In the genomic region with DNA sequence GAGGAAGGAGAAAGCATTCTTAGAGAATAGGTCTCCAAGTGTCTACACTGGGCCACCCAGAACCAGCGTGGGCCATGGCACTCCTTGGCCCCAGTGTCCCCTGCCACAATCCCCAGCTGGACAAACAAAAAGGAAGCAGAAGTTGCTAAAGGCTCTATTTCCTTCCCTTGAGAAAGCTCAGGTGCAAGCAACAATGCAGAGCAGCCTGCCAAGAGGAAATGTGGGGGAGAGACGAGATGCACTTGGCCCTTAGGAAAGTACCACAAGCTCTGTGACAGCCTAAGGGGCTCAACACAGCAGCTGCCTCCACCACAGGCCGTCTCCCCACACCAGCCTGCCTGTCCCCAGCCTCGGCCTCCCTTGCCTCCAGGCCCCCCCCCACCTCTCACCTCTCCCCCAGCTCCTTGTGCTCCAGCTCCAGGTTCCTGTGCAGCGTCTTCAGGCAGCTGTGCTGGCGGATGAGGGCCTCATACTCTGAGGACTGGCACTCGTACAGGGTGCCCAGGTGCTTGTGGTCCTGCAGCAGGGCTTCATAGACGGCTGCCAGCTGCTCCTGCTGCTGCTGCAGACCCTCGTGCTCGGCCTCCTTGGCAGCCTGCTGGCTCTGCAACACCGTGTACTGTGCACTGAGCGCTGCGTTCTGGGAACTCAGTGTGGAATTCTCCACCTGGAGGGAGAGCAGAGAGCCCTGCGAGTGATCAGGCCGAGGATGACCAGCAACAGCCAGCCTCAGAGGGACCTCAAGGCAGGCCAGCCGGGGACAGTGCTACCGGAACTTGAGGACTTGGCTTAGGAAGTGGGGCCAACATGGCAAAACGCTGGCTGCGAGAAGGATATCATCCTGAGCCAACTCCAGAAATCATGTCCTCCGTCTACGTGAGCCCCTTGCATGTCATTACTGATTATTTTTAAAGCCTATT, we compare ENCODE assay signal across 10 mouse cellular contexts. TPM values are rescaled to one million over a fixed set of nuclear protein-coding genes. Genes with fewer than 3 reads are reported as not detected.
DNase-seq lines count a peak whose midpoint lies in the region; ATAC-seq and TF ChIP-seq lines count a peak whose summit lies in the region.
"Had no signal": no experiment of that assay in that cellular context is flagged by ENCODE, and none has a peak within 500 bp of the region (broad histone marks: within the 10 kb centered on the region; RNA-seq: fewer than 3 reads in every experiment).

No protein-coding gene starts in this region.

- no peak overlapping the region for H3K9ac ChIP-seq in intestine, embryonic 15.5 days
- no peak overlapping the region for H3K9ac ChIP-seq in intestine, postnatal 0 days (ENCODE audit: low read depth, low read length)
- H3K9ac ChIP-seq in forebrain, embryonic 13.5 days = no peak overlapping the region

- DNase-seq in kidney, adult 2 months = peak; percentile 65
- DNase-seq in right cerebral cortex, postnatal 25 days = no peak

- H3K36me3 ChIP-seq in intestine, embryonic 15.5 days = peaks cover 15% of the 10 kb centered on the region; the same call in 1 of the 2 replicates
- H3K36me3 ChIP-seq in intestine, postnatal 0 days (ENCODE audit: control insufficient read depth, insufficient read depth) = peaks cover 55% of the 10 kb centered on the region
- H3K36me3 ChIP-seq in forebrain, embryonic 13.5 days (ENCODE audit: poor library complexity, severe bottlenecking) = peaks cover 92% of the 10 kb centered on the region
- no peaks in the 10 kb centered on the region for H3K36me3 ChIP-seq in kidney, adult 2 months (ENCODE audit: control insufficient read depth, insufficient read depth, low read length)

- H3K4me3 ChIP-seq in intestine, embryonic 15.5 days (replicated peaks) = no peak overlapping the region
- no peak overlapping the region for H3K4me3 ChIP-seq in intestine, postnatal 0 days (ENCODE audit: low read depth, low read length)
- no peak overlapping the region for H3K4me3 ChIP-seq in forebrain, embryonic 13.5 days
- H3K4me3 ChIP-seq in kidney, adult 2 months (ENCODE audit: insufficient read depth, low read depth, low read length) = no peak overlapping the region
- H3K4me3 ChIP-seq: myocyte had no signal

- TF ChIP-seq POLR2A in kidney, adult 2 months (IDR thresholded peaks at IDR 0.05; ENCODE audit: low read depth, low read length) = no peak

- 0 out of 2 replicates have a peak, but pooled peaks cover 3% of the 10 kb centered on the region for H3K4me1 ChIP-seq in intestine, embryonic 15.5 days (replicated peaks)
- H3K4me1 ChIP-seq in intestine, postnatal 0 days (replicated peaks; ENCODE audit: control insufficient read depth, insufficient read depth, low read length) = no peaks in the 10 kb centered on the region
- H3K4me1 ChIP-seq in forebrain, embryonic 13.5 days = no peaks in the 10 kb centered on the region
- peaks cover 9% of the 10 kb centered on the region; the same call in 1 of the 2 replicates for H3K4me1 ChIP-seq in kidney, adult 2 months (ENCODE audit: control insufficient read depth, insufficient read depth, low read length)

- H3K27me3 ChIP-seq in intestine, embryonic 15.5 days (replicated peaks) = no peaks in the 10 kb centered on the region
- no peaks in the 10 kb centered on the region for H3K27me3 ChIP-seq in intestine, postnatal 0 days (replicated peaks; ENCODE audit: control insufficient read depth, insufficient read depth, low read length)
- no peaks in the 10 kb centered on the region for H3K27me3 ChIP-seq in forebrain, embryonic 13.5 days
- H3K27me3 ChIP-seq in kidney, adult 2 months (replicated peaks; ENCODE audit: control insufficient read depth, insufficient read depth, low read length) = no peaks in the 10 kb centered on the region

- no peaks in the 10 kb centered on the region for H3K9me3 ChIP-seq in intestine, embryonic 15.5 days
- no peaks in the 10 kb centered on the region for H3K9me3 ChIP-seq in intestine, postnatal 0 days (ENCODE audit: control insufficient read depth)
- H3K9me3 ChIP-seq in forebrain, embryonic 13.5 days (replicated peaks) = no peaks in the 10 kb centered on the region
- H3K9me3 ChIP-seq: G1E had no signal

- H3K27ac ChIP-seq in intestine, embryonic 15.5 days = peak overlapping the region; percentile 66
- H3K27ac ChIP-seq in intestine, postnatal 0 days (ENCODE audit: low read depth, low read length) = no peak overlapping the region
- 0 out of 2 replicates have a peak overlapping the region, but pooled peaks have one; percentile 5 for H3K27ac ChIP-seq in forebrain, embryonic 13.5 days
- H3K27ac ChIP-seq in kidney, adult 2 months (ENCODE audit: insufficient read depth, low read depth, low read length) = no peak overlapping the region

- no peak for ATAC-seq in intestine, embryonic 15.5 days
- no peak for ATAC-seq in intestine, postnatal 0 days
- ATAC-seq in forebrain, embryonic 13.5 days = peak; percentile 23
- peak; percentile 51 for ATAC-seq in megakaryocyte, adult 5-6 weeks (ENCODE audit: poor library complexity, severe bottlenecking)
- no peak for ATAC-seq in frontal cortex, adult (ENCODE audit: low TSS enrichment)
- no peak for ATAC-seq in megakaryocyte progenitor cell, adult 5-6 weeks (replicated peaks; ENCODE audit: poor library complexity)

- WGBS in intestine, embryonic 15.5 days = 69% methylated on average over 21 of the region's 21 CpGs
- 66% methylated on average over 21 of the region's 21 CpGs for WGBS in intestine, postnatal 0 days
- 79% methylated on average over 21 of the region's 21 CpGs for WGBS in forebrain, embryonic 13.5 days
- WGBS in kidney, adult 2 months = 60% methylated on average over 21 of the region's 21 CpGs

- no peak for TF ChIP-seq CTCF in intestine, postnatal 0 days (IDR thresholded peaks at IDR 0.05; ENCODE audit: low read depth)
- TF ChIP-seq CTCF in kidney, adult 2 months (conservative IDR thresholded peaks at IDR 0.05; ENCODE audit: insufficient read depth, insufficient read length, low read depth, low read length) = no peak

- H3K4me2 ChIP-seq in intestine, embryonic 15.5 days (replicated peaks) = no peak overlapping the region
- H3K4me2 ChIP-seq in intestine, postnatal 0 days (replicated peaks; ENCODE audit: low read depth) = no peak overlapping the region
- H3K4me2 ChIP-seq in forebrain, embryonic 13.5 days = no peak overlapping the region

RNA-seq across cellular contexts. Expression of a gene that starts 29.7 kb away (rescaled TPM):
- polyA plus RNA-seq in intestine, embryonic 15.5 days (2015; fragmentation: Nextera tagmentation; extraction: Ambion mirVana) = 0.61 and 0.62 TPM in 2 replicates
- 0.31 TPM in 2 replicates for polyA plus RNA-seq in intestine, postnatal 0 days (2015; fragmentation: Nextera tagmentation; extraction: Ambion mirVana)
- polyA plus RNA-seq in forebrain, embryonic 13.5 days (2015; fragmentation: Nextera tagmentation; extraction: Ambion mirVana) = 0.28 and 0.40 TPM in 2 replicates
- 0.50 and 1.9 TPM in 2 replicates for polyA plus RNA-seq in kidney, adult 2 months (2012; rRNA removed)
- total RNA-seq in megakaryocyte, adult 5-6 weeks (2015) = 0.11 and 1.1 TPM in 2 replicates
- 0.49 and 0.77 TPM in 2 replicates for total RNA-seq in megakaryocyte, adult 5-6 weeks (2017)
- 0.37 and 0.39 TPM in 2 replicates for total RNA-seq in megakaryocyte progenitor cell, adult 5-6 weeks (2015)
- 0.08 and 1.1 TPM in 2 replicates for total RNA-seq in megakaryocyte progenitor cell, adult 5-6 weeks (2017)
- polyA plus RNA-seq: G1E had no signal

Comparison
In these comparisons a context has a peak if more than half of its experiments do, and no peak if none do; other contexts are left out.
1. H3K27ac ChIP-seq: peak in intestine, embryonic 15.5 days (single experiment) and forebrain, embryonic 13.5 days (single experiment); none in intestine, postnatal 0 days (single experiment) and kidney, adult 2 months (single experiment).
2. ATAC-seq: peak in forebrain, embryonic 13.5 days (single experiment) and megakaryocyte, adult 5-6 weeks (single experiment); none in intestine, embryonic 15.5 days (single experiment), intestine, postnatal 0 days (single experiment), frontal cortex, adult (single experiment) and megakaryocyte progenitor cell, adult 5-6 weeks (single experiment).